Mouse (Mus musculus) heart, embryonic 15.5 days (tissue): ENCODE measurements around the gene Arsa. TPM values are rescaled to one million over a fixed set of nuclear protein-coding genes. Genes with fewer than 3 reads are reported as not detected.
A peak's percentile ranks its signal among the peaks of the same experiment; 100 is the strongest.

ENCODE experiments used
- ATAC-seq: fragments of 200-750 bp; cut with Nextera tagmentation; replicated peaks from 2 replicates; pipeline ENCODE4 v1.8.0; 2017; ENCODE audit warnings: low read depth, moderate TSS enrichment; ENCODE audit not compliant: insufficient number of reproducible peaks, insufficient read depth, low FRiP score
- H3K27ac ChIP-seq: fragments of 300-500 bp; sonication (generic); 2 replicates; pipeline ENCODE4 v1.5.1; 2015; ENCODE audit warnings: mild to moderate bottlenecking, inconsistent platforms
- H3K27me3 ChIP-seq: fragments of 300-500 bp; sonication (generic); 2 replicates; pipeline ENCODE4 v1.6.1; 2015; ENCODE audit warnings: inconsistent platforms
- H3K36me3 ChIP-seq: fragments of 300-500 bp; sonication (generic); 2 replicates; pipeline ENCODE4 v1.6.1; 2015; ENCODE audit warnings: mild to moderate bottlenecking, inconsistent platforms
- H3K4me1 ChIP-seq: fragments of 300-500 bp; sonication (generic); replicated peaks from 2 replicates; pipeline ENCODE4 v1.6.1; 2015; ENCODE audit warnings: inconsistent platforms
- H3K4me2 ChIP-seq: fragments of 300-500 bp; sonication (generic); 2 replicates; pipeline ENCODE4 v1.6.1; 2015; ENCODE audit warnings: inconsistent platforms, mild to moderate bottlenecking, moderate library complexity
- H3K4me3 ChIP-seq: fragments of 300-500 bp; sonication (generic); 2 replicates; pipeline ENCODE4 v1.5.1; 2015; ENCODE audit warnings: mild to moderate bottlenecking, inconsistent platforms
- H3K9ac ChIP-seq: fragments of 300-500 bp; sonication (generic); 2 replicates; pipeline ENCODE4 v1.6.1; 2015; ENCODE audit warnings: mild to moderate bottlenecking, inconsistent platforms
- H3K9me3 ChIP-seq: fragments of 300-500 bp; sonication (generic); replicated peaks from 2 replicates; pipeline ENCODE4 v1.6.1; 2016; ENCODE audit warnings: inconsistent platforms
- WGBS: fragments of 180-500 bp; shearing (Covaris S2); methylation state at CpG from one replicate; pipeline ENCODE4 v1.1.7; 2015; ENCODE audit warnings: mixed read lengths; 5-methylcytosine and 5-hydroxymethylcytosine counted together
- polyA plus RNA-seq: library from polyadenylated mRNA; unstranded; fragments of >200 nt; fragmentation: Nextera tagmentation; extraction: Ambion mirVana; gene quantifications from 2 replicates; pipeline ENCODE4 v1.2.1, GENCODE M21; 2015

Gene Arsa
- polyA plus RNA-seq, 1 experiment from 2014 or later: 16.3 TPM

DNA sequence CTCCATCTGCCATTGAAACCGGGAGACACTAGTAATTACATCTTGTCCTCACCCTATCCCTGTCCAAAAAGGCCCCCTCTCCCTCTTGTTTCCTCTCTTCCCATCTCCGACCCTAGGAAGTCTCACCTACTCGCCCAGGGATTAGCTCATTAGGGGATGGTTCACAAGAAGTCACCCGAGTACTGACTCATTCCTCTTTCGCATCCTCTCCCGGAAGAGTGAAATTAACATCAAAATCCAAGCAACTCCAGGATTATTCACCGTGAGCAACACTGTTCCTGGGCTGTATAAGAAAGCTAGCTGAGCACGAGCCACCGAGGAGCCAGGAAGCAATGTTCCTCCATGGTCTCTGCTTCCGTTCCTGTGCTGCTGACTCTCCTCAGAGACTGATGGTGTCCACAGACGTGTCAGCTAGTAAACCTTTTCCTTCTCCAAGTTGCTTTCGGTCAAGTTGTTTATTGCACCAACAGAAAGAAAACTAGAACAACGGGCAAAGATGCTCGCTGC is 11.4 kb upstream of the Arsa start:
- H3K27me3 ChIP-seq: no peaks in the 10 kb centered on the region
- no peak overlapping the region for H3K9ac ChIP-seq
- no peaks in the 10 kb centered on the region for H3K36me3 ChIP-seq
- no peaks in the 10 kb centered on the region for H3K9me3 ChIP-seq
- H3K4me2 ChIP-seq: no peak overlapping the region
- no peak overlapping the region for H3K27ac ChIP-seq
- 33% methylated on average over 14 of the region's 14 CpGs for WGBS
- no peak for ATAC-seq
- H3K4me1 ChIP-seq: 0 out of 2 replicates have a peak, but pooled peaks cover 2% of the 10 kb centered on the region
- no peak overlapping the region for H3K4me3 ChIP-seq

DNA sequence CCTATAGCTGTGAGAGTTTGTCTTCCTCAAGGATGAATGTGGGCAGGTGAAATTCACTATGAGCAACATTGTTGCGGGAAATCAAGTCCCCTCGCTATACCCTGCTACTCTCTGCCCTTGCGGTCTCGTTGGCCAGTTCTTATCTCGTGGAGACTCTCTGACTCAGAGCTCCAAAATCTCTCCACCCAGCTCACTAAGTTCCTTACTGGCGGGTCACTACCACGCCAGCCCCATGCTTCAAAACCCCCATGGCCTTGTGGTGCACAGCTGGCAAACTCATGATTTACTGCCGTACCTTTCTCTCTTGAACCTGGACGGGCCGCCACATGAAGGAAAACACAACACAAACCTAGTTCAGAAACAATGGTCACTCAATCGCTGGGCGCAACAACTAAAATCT is 11.0 kb upstream of the Arsa start:
- Histone ChIP-seq H3K4me2 (no peak overlapping the region), H3K4me3 (no peak overlapping the region), H3K4me1 (0 out of 2 replicates have a peak, but pooled peaks cover 2% of the 10 kb centered on the region), H3K9ac (no peak overlapping the region), H3K36me3 (no peaks in the 10 kb centered on the region), H3K27me3 (no peaks in the 10 kb centered on the region), H3K9me3 (no peaks in the 10 kb centered on the region), H3K27ac (no peak overlapping the region)
- ATAC-seq: no peak
- 52% methylated on average over 12 of the region's 12 CpGs for WGBS

DNA sequence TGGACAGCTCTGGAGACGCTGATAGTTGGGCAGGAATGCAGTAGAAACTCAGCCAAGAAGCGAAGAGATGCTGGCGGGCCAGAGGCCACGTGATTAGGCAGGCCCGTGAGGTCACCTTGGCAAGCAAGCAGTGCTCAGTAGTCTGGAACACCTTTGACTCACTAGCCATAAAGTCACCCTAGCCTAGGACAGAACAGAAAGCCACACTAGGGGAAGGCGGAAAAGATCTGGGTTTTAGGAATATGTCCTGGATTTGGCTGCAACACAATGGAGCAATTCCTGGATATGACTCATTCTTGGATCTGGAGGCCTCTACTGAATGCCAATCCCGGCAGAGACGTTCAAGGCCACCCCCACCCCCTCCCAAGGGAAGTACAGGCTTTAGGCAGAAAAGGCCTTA is 3.4 kb upstream of the Arsa start:
- Histone ChIP-seq H3K4me1 (peaks cover 16% of the 10 kb centered on the region), H3K27ac (peak overlapping the region; percentile 82), H3K36me3 (no peaks in the 10 kb centered on the region), H3K4me2 (no peak overlapping the region; the same call in 1 of the 2 replicates), H3K9me3 (no peaks in the 10 kb centered on the region), H3K4me3 (no peak overlapping the region), H3K9ac (no peak overlapping the region), H3K27me3 (no peaks in the 10 kb centered on the region)
- WGBS: 35% methylated on average over 8 of the region's 8 CpGs
- ATAC-seq: peak; percentile 50

DNA sequence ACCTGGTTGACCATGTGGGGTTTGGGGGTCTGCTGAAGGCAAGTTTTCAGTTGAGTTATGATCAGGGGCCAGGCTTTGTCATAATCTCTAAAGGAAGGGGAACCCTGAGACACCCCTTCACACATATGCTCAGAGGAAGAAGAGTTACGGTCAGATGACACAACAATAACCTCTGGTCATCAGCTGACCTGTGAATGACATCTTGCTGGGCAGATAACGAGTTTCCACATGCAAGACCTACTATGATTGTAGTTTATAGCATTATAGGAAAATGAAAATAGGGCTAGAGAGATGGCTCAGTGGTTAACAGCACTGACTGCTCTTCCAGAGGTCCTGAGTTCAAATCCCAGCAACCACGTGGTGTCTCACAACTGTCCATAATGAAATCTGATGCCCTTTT is 1.4 kb upstream of the Arsa start:
- Histone ChIP-seq H3K27ac (no peak overlapping the region), H3K9ac (no peak overlapping the region), H3K27me3 (no peaks in the 10 kb centered on the region), H3K4me1 (peaks cover 19% of the 10 kb centered on the region), H3K36me3 (no peaks in the 10 kb centered on the region), H3K4me2 (no peak overlapping the region), H3K9me3 (no peaks in the 10 kb centered on the region), H3K4me3 (no peak overlapping the region)
- ATAC-seq: no peak
- WGBS: 86% methylated on average over 3 of the region's 3 CpGs

DNA sequence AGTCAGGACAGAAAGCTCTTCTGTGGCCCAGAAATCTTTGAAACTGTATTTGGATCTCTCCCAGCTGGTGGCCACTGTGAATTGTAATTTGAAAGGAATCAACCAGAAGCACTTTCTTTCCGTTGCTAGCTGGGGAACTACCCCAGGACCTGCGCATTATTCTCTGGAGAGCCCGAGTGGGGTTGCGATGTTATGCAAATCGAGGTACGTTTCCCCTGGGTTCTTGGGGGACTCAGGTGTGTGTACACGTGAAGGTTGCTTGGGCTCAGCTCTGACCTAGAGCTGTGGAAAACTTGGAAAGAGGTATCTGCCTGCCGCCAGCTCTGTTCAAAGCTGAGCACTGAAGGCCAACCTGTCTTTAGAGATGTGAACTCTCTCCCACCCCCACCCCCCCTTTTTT is 581 bp upstream of the Arsa start:
- no peaks in the 10 kb centered on the region for H3K36me3 ChIP-seq
- no peaks in the 10 kb centered on the region for H3K27me3 ChIP-seq
- H3K9ac ChIP-seq: no peak overlapping the region
- ATAC-seq: no peak
- H3K27ac ChIP-seq: 0 out of 2 replicates have a peak overlapping the region, but pooled peaks have one; percentile 20
- H3K4me1 ChIP-seq: peaks cover 19% of the 10 kb centered on the region
- no peaks in the 10 kb centered on the region for H3K9me3 ChIP-seq
- 0 out of 2 replicates have a peak overlapping the region, but pooled peaks have one; percentile 4 for H3K4me2 ChIP-seq
- 65% methylated on average over 8 of the region's 8 CpGs for WGBS
- no peak overlapping the region for H3K4me3 ChIP-seq

DNA sequence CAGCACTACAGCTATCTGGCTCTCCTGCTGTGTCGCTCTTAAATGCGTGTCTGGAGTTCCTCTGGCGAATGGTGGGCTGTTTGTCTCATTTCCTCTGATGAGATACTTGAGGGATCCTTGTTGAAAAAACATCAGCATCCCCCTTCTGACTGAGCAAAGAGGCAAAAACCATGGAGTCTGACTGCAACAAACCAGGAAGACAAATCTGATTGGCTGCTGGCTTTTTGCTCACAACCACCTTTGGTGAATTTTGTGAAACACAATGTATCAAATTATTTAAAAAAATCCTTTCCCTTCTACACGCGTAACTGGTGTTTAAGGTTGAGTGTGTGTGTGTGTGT is 780 bp downstream of the Arsa start:
- no peak for ATAC-seq

DNA sequence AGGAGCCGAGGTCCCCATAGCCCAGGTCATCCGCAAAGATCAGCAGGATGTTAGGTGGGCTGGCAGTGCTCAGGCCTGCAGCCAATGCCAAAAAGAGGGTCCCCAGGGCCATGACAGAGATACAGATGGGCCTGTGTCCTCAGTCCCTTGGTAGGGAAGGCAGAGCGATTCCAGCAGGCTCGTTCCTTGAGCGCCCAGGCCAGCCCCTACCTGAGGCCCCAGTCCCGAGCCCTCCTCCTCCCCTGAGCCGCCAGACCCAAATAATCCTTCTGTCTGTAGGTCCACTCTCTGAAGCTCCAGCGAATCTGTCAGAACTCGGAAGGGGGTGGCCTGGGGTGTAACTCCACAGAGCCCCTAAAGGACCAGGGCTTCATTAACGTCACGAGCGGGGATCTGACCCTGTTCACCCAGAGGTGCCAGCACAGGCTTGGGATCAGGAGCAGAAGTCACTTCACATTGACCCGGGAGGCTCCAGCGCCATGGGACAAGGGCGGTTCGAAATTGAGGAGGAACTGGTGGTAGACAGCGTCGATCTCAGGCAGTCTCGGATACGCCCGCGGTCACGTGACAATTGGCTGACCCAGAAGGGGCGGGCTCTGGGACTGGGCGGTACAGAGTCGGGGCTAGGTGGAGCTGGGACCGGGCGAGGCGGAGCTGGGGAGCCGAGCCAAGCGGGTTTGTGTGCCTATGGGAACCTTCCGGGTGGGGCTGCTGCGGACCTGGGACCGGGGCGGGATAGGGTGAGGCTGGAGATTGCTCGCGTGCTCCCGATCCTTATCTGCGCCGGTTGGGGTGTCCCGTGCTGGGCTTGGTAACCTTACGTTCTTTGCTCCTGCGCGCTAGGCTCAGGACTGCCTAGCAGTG is 1.4 kb downstream of the Arsa start:
- peak; percentile 95 for ATAC-seq

More for the DNA sequence above, 780 bp downstream of the Arsa start:
- WGBS: 3% methylated on average over 5 of the region's 5 CpGs
- Histone ChIP-seq H3K27ac (peak overlapping the region; percentile 88), H3K4me3 (peak overlapping the region; percentile 75), H3K4me2 (peak overlapping the region; percentile 96), H3K36me3 (no peaks in the 10 kb centered on the region), H3K9ac (peak overlapping the region; percentile 72), H3K4me1 (peaks cover 19% of the 10 kb centered on the region), H3K9me3 (no peaks in the 10 kb centered on the region), H3K27me3 (no peaks in the 10 kb centered on the region)

DNA sequence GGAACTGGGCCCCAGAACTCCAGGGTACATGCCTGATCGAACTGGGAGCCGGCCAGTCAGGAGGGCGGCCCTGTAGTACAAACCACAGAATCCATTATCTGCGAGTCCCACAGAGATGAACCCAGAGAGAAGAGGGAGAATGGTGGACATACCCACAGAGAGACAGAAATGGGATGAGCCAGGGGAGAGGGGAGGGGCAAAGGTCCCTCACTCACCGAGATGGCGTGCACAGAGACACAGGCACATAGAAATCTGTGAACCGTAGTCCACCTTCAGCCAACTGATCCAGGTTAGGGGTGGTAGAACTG is 2.0 kb downstream of the Arsa start:
- H3K36me3 ChIP-seq: no peaks in the 10 kb centered on the region

More for the DNA sequence above, 1.4 kb downstream of the Arsa start:
- Histone ChIP-seq H3K9ac (peak overlapping the region; percentile 72), H3K4me1 (peaks cover 17% of the 10 kb centered on the region), H3K27me3 (no peaks in the 10 kb centered on the region), H3K4me3 (peak overlapping the region; percentile 75), H3K9me3 (no peaks in the 10 kb centered on the region), H3K36me3 (no peaks in the 10 kb centered on the region), H3K4me2 (peak overlapping the region; percentile 96), H3K27ac (peak overlapping the region; percentile 88)
- WGBS: 8% methylated on average over 44 of the region's 44 CpGs

DNA sequence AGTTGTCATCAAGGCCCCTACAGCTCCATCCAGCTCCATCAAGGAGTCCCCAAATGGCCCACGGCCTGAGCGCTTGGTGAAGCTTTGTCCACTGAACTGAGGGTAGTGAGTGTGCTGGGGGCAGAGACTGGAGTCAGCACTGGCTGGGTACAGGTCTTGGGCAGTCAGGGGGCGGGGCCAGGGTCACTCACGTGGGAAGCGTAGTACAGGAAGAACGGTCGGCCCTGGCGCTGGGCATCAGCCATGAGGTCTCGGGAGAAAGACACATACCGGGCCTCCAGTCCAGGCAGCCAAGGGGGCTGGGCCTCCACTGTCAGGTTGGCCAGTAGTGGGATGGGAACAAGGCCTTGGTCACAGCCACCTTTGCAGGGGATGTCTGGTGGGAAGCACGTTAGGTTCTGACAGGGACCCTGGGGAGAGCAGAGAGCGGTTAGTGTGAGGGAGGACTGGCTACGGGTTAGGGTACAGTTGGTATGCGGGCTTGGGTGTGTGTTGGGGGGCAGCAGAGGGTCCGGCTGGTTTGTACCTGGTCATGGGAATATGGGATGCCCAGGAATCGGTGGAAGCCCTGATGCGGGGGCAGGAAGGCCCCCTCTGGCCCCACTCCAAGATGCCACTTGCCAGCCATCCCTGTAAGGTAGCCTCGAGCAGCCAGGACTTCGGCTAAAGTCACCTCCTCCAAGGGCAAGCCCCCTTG is 2.5 kb downstream of the Arsa start:
- 94% methylated on average over 19 of the region's 19 CpGs for WGBS
- Histone ChIP-seq H3K27ac (no peak overlapping the region), H3K4me3 (no peak overlapping the region), H3K9me3 (no peaks in the 10 kb centered on the region), H3K4me1 (peaks cover 10% of the 10 kb centered on the region), H3K27me3 (no peaks in the 10 kb centered on the region), H3K4me2 (peak overlapping the region; percentile 96), H3K9ac (no peak overlapping the region), H3K36me3 (no peaks in the 10 kb centered on the region)
- ATAC-seq: no peak

More for the DNA sequence above, 2.0 kb downstream of the Arsa start:
- H3K4me2 ChIP-seq: peak overlapping the region; percentile 96
- H3K9ac ChIP-seq: peak overlapping the region; percentile 72
- peaks cover 11% of the 10 kb centered on the region for H3K4me1 ChIP-seq
- no peaks in the 10 kb centered on the region for H3K9me3 ChIP-seq
- H3K27me3 ChIP-seq: no peaks in the 10 kb centered on the region
- H3K4me3 ChIP-seq: peak overlapping the region; percentile 75
- WGBS: 87% methylated on average over 7 of the region's 7 CpGs
- no peak for ATAC-seq
- no peak overlapping the region for H3K27ac ChIP-seq

DNA sequence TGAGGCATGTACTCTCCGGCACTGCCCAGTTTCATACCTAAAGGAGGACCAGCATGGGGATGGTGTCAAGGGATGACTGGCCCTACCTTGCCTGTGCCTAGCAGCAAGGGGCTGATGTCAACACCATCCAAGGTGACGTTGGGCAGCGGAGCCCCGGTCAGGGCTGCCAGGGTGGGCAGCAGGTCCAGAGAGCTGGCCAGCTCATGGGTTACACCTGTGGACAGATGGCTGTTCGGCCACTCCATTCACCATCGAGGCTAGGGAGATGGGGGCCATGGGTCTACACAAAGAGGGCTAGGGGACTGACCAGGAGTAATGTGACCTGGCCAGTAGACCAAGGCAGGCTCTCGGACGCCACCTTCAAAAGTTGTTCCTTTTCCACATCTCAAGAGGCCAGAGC is 3.3 kb downstream of the Arsa start:
- WGBS: 94% methylated on average over 8 of the region's 8 CpGs
- Histone ChIP-seq H3K4me3 (no peak overlapping the region), H3K27ac (no peak overlapping the region), H3K4me2 (no peak overlapping the region), H3K4me1 (peaks cover 10% of the 10 kb centered on the region), H3K9ac (no peak overlapping the region), H3K36me3 (no peaks in the 10 kb centered on the region), H3K27me3 (no peaks in the 10 kb centered on the region), H3K9me3 (no peaks in the 10 kb centered on the region)
- ATAC-seq: no peak

DNA sequence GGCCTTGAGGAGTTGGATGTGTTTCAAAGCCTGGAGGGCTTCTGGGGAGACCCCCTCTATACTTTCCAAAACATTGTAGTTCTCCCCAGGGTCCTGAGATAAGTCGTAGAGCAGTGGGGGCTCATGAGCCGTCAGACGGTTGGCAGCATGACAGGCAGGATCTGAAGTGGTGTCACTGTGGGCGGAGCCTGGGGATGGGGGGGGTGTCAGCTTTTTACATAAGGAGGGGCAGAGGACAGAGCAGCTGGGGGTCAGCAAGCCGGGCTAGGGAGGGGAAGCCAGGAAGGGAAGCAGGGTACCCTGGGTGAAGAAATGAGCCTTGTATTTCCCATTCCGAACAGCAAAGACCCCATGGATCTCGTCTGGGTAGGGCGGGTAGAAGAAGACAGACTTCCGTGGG is 3.9 kb downstream of the Arsa start:
- H3K4me2 ChIP-seq: no peak overlapping the region
- WGBS: 62% methylated on average over 9 of the region's 9 CpGs
- H3K27me3 ChIP-seq: 0 out of 2 replicates have a peak, but pooled peaks cover under 1% of the 10 kb centered on the region
- no peak for ATAC-seq
- H3K27ac ChIP-seq: no peak overlapping the region
- no peak overlapping the region for H3K9ac ChIP-seq
- peaks cover 10% of the 10 kb centered on the region for H3K4me1 ChIP-seq
- no peak overlapping the region for H3K4me3 ChIP-seq
- no peaks in the 10 kb centered on the region for H3K36me3 ChIP-seq
- no peaks in the 10 kb centered on the region for H3K9me3 ChIP-seq
